Mouse (Mus musculus): Measurements from ENCODE around the gene Dhodh.

The Dhodh gene

DNA sequence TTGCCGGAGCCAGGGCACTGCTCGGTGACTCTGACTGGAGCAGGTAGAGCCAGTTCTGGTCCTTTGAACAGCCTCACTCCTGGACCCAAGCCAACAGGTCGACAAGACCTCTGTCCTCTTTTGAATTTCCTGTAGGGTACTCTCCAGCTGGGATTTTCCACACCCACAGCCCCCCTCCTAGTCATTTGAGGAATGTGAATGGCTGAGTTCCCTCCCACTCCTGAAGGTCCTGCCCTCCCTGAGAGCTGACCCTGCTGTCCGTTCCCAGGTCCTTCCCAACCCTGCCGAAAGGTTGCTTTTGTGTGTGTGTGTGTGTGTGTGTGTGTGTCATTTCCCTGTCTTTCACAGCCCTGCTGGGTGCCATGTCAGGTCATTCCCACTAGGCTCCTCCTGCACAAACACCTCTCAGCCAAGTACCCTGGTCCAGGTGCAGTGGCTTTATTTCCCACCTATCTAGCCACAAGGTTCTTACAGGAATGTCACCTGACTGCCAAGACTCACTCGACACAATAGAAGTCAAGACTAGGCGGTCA, 21.4 kb downstream of the Dhodh start:
- no peak for DNase-seq (ENCODE audit: low read depth, low spot score)

DNA sequence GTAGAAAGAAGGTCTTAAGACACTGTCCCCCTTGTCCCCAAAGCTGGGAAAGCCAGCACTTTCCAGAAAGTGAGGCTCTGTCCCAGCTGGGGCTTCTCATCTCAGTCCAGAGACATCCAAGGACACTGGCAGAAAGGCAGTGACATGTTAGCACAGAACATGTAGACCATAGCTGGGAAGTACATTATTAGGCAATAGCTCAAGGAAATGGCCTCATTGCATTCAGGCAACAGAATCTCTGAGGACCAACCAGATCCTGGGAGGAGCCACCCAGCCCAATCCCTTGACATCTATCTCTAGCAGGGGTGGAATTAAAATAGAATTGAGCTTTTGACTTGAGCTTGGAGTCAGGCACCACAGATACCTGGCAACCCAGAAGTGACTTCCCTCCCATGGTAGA, 22.8 kb downstream of the Dhodh start:
- no peak for DNase-seq (ENCODE audit: low read depth, low spot score)

DNA sequence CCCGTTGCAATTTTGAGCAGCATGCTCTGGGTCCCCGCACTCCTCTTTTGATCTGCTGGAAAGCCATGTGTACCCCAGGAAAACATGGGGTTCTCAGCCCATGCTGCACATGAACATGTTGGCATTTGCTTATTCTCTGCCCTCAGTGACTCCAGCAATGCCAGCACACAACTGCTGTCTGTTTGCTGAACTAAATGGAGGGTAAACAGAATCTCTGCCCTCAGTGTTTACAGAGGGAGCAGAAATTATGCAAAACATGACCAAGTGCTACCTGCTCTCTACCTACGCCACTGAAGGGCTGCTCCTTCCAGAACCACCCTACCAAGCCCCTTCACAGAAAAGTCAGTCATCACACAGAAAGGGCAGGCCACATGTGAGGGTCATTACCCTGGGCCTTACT, 23.6 kb downstream of the Dhodh start:
- no peak for DNase-seq (ENCODE audit: low read depth, low spot score)

DNA sequence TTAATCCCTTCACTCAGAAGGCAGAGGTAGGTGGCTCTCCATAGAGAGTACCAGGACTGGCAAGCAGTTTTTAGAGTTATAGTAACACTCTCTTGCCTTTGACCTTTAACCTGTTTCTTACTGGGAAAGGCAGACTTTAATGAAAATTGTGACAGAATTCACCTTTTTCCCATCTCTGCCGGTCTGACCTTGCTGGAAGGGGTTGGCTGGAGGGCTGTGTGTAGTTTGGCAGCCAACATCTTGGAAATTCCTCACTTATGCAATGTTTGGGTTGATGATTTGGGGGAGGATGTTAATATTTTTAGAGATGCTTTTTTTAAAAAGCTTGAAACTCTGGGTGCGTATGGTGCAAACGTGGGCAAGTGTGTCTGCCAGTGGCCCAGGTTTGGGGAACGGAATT, 24.2 kb downstream of the Dhodh start:
- no peak for DNase-seq (ENCODE audit: low read depth, low spot score)

DNA sequence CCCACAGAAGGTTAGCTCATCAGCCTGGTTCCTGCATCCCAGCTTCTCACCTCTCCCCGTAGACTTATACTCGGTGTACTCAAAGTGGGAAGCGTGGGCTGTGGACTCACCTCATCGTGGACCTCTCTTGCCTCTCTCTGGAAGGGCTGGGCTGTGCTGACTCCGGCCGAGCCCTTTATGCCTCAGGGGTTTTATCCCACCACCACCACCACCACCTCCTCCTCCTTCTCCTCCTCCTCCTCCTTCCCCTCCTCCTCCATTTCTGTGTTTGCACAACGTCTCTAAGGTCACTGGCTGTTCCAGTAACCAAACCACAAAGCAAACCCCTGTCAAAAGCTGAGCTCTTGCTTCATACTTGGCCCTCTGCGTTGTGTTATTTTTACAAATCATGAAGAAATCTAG, 29.6 kb downstream of the Dhodh start, which contains the start of gene Hp:
TSS of gene Hp (minus strand) at position 273 of the 402 bp plus-strand sequence.
- DNase-seq (ENCODE audit: low read depth, low spot score): no peak

DNA sequence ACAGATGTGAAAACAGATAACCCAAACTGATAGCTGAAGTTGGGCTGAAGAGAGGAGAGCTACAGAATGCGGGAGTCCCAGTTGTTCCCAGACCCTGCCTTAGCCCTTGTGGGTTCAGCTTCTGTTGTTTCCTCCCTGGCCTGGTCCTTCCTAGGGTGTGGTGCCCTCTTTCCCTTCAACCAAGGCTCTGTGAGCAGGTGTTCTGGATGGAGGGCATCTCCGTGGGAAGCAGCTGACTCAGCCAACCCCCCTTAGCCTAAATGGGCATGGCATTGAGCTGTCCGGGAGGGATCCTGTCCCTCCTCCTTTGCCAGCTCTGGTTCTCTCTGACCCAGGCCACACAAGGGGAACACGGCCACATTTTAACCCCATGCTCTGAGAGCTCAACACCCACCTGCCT, 32.2 kb downstream of the Dhodh start:
- DNase-seq (ENCODE audit: low read depth, low spot score): no peak

DNA sequence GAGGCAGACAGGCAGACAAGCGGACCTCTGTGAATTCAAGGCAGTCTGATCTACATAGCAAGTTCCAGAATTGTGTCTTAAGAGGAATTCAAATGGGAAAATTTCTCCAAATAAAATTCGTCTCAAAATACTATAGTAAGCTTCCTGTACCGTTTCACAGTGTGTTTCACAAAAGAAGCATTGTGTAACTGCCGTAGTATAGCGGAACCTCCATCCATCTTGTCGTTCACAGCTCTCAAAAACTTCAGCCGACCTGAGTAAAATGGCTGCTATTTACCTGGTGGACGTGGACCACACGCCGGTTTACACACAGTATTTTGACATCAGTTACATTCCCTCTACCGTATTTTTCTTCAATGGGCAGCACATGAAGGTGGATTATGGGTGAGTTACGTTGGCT, 37.3 kb downstream of the Dhodh start:
- no peak for DNase-seq (ENCODE audit: low read depth, low spot score)

DNA sequence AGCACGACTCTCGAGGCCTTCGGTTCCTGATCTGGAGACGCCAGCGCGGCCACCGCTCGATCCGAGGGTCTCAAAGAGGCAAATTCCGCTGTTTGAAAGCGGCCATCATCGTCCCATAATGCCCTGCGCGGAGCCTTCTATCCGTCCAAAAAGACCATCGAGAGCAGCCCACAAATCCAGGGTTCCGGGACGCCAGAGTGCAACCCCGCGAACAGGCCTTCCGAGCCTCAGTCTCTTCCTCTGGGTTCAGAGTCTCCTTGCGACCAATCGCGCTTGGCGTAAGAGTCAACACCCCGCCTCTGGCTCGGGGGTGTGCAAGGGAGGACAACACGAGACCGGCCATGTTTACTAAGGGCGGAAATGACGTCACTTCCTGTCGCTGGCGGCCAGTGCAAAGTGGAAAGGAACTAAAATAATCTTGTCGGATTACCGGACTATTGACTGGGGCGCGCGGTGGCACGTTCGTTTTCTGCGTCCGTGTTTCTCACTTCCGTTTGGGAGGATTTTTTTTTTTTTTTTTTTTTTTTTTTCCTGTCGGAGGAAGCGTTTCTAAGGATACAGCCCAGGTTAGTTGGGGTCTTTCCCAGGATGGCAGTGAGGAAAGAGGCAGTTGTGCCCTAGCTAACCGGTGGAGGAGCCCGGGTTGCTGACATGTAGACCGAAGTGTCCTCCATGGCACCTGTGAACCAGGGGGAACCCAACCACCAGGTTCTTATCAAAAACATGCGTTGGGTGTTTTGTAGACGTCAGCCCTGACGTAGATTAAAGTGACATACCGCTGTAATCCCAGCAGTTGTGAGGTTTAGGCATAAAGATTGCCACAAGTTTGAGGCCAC, 42.8 kb downstream of the Dhodh start, which contains the start of the genes Dhx38 and Txnl4b:
TSS of gene Dhx38 (minus strand) at position 364 of the 836 bp plus-strand sequence.
TSS of gene Txnl4b (plus strand) at position 395 of the 836 bp plus-strand sequence.
- peak; percentile 100 for DNase-seq (ENCODE audit: low read depth, low spot score)

DNA sequence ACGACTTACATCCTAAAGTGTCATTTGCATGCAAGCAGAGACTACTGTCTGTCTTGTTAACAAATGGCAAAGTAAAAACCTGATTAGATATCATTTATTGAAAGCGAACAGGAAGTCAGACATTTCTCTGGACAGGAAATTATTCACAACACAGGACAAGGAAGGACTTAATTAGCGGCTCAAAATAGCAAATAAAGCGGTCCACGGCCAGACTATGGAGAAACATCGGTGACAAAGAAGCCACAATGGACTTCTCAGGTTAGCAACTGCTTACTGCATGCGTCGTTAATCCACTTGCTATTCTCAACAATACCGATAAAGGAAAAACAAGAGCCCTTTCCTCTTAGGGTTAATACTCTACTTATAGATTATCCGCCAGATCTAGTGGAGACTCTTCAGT, 43.7 kb downstream of the Dhodh start:
- no peak for DNase-seq (ENCODE audit: low read depth, low spot score)

DNA sequence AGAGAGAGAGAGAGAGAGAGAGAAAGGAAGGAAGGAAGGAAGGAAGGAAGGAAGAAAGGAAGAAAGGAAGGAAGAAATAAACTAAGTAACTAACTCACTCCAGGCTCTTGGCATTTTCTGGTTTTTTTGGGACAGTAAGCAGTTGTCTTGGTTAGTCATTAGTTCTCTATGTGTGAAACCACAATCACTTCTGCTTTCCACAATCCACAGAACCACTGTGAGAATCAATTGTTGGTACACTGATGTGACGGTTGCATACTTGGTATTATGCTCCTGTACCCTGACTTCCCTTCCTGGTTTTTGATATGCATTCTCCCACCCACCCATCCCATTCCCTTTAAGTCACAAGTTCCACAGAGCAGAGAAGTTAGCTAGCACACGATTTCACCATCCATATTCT, 44.6 kb downstream of the Dhodh start:
- no peak for DNase-seq (ENCODE audit: low read depth, low spot score)

DNA sequence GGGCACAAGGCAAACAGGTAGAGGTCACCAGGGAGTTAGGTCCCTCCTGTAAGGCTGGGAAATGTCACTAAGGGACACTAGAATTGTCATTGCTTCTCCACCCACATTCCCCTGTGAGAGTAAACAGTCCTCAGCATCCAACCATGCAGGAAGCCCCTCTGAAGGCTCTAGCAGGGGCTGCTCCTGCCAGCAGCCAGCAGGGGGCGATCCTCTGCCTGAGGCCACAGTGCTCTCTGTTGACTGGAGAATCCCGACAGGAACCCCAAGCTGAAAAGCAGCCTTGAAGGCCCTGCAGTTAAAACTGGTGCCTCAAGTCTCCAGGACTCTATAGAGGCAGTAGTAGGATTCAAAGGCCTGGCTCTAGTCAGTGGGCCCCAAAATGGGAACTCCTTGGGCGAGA, 56.8 kb downstream of the Dhodh start:
- DNase-seq (ENCODE audit: low read depth, low spot score): peak; percentile 12

DNA sequence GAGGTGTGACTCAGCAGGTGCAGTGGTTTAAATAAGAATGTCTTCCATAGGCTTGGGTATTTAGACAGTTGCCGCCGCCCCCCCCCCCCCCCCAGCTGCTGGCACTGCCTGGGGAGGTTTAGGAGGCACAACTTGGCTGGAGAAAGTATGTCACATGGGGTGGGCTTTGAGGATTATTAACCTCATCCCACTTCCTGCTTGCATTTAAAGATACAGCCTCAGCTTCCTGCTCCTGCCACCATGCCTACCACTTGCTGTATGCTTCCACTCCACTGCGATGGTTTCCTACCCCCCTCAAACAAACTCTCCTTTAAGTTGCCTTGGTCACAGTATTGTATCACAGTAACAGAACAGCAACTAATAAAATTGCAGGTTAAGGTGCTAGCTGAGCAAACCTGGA, 64.4 kb downstream of the Dhodh start:
- no peak for DNase-seq (ENCODE audit: low read depth, low spot score)

DNA sequence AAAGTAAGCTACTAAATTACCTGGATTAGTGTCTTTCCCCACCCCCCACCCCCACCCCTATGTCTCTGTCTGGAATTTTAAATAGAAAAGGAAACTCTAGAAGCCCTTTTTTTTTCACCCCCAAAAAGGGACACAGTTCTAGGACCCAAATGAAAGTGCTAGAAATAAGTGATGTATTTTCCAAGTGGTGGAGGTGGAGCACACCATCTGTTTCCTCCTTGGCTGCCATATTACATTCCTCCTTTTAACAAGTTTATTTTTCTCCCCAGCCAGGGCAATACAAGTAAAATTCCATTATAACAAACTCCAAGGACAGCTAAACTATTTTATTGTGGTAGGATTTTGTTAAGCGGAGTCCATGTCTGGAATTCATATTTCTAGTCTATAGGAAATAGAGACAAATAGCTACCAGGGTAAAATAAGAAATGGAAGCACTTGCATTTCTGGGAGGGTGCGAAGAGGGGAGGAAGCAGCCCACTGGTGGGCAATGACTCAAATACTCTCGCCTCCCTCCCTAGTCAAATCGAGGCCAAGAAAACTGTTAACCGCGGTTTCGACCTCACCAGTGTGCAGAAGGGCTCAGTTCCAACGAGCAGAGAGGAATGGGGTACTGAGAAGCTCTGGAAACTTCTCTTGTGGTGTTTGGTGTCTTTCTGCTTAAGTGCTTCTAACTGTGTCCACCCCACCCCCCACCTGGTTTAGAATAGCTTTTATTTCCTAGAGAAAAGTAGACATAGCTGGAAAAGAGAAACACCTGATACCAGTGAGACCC, 65.5 kb downstream of the Dhodh start:
- DNase-seq (ENCODE audit: low read depth, low spot score): no peak

DNA sequence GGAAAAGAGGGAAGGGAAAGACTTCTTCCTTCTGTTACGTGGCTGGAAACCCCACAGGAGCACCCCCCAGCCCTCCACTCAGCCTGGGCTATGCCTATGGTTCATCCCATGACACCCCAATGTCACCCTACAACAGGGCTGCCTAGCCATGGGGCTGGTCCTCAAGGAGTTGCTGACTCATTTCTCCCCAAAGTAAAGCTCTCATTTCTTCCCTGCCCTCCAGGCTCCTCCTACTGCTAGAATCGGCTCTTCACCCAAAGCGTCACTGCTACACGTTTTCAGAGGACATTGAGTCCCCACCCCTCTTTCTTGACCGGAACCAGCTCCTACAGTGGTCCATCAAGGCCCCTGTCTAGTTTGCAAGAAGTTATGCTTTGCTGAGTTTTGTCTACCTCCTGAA, 66.3 kb downstream of the Dhodh start:
- DNase-seq (ENCODE audit: low read depth, low spot score): no peak

Measured in forelimb bud, embryonic 11.5 days (tissue).